Mouse (Mus musculus) neural tube, embryonic 15.5 days (tissue): ENCODE measurements around the gene Aurkb. TPM values are rescaled to one million over a fixed set of nuclear protein-coding genes. Genes with fewer than 3 reads are reported as not detected.

Experiments
- ATAC-seq: fragments of 200-750 bp; cut with Nextera tagmentation; 2 replicates; pipeline ENCODE4 v1.8.0; 2017; ENCODE audit warnings: mild to moderate bottlenecking, moderate TSS enrichment, moderate library complexity; ENCODE audit not compliant: low FRiP score
- H3K27ac ChIP-seq: fragments of 300-500 bp; sonication (generic); replicated peaks from 2 replicates; pipeline ENCODE4 v1.5.1; 2015; ENCODE audit warnings: mild to moderate bottlenecking, inconsistent platforms
- H3K27me3 ChIP-seq: fragments of 300-500 bp; sonication (generic); replicated peaks from 2 replicates; pipeline ENCODE4 v1.6.1; 2015; ENCODE audit warnings: inconsistent platforms
- H3K36me3 ChIP-seq: fragments of 300-500 bp; sonication (generic); 2 replicates; pipeline ENCODE4 v1.6.1; 2015; ENCODE audit warnings: inconsistent platforms
- H3K4me1 ChIP-seq: fragments of 300-500 bp; sonication (generic); 2 replicates; pipeline ENCODE4 v1.6.1; 2015; ENCODE audit warnings: inconsistent platforms
- H3K4me2 ChIP-seq: fragments of 300-500 bp; sonication (generic); 2 replicates; pipeline ENCODE4 v1.6.1; 2015; ENCODE audit warnings: inconsistent platforms, mild to moderate bottlenecking, moderate library complexity
- H3K4me3 ChIP-seq: fragments of 300-500 bp; sonication (generic); replicated peaks from 2 replicates; pipeline ENCODE4 v1.5.1; 2015; ENCODE audit warnings: mild to moderate bottlenecking, inconsistent platforms
- H3K9ac ChIP-seq: fragments of 300-500 bp; sonication (generic); replicated peaks from 2 replicates; pipeline ENCODE4 v1.6.1; 2015; ENCODE audit warnings: mild to moderate bottlenecking, inconsistent platforms
- H3K9me3 ChIP-seq: fragments of 300-500 bp; sonication (generic); replicated peaks from 2 replicates; pipeline ENCODE4 v1.6.1; 2016; ENCODE audit warnings: inconsistent platforms
- WGBS: fragments of 180-500 bp; shearing (Covaris S2); methylation state at CpG from one replicate; pipeline ENCODE4 v1.1.7; 2015; ENCODE audit warnings: mixed read lengths; 5-methylcytosine and 5-hydroxymethylcytosine counted together
- polyA plus RNA-seq: library from polyadenylated mRNA; unstranded; fragments of >200 nt; fragmentation: Nextera tagmentation; extraction: Ambion mirVana; gene quantifications from 2 replicates; pipeline ENCODE4 v1.2.1, GENCODE M21; 2015

The Aurkb gene
- polyA plus RNA-seq, 1 experiment from 2014 or later: 15.6 TPM

- Histone ChIP-seq H3K4me3 (no peak overlapping the region), H3K9ac (no peak overlapping the region), H3K4me1 (peaks cover 39% of the 10 kb centered on the region), H3K36me3 (no peaks in the 10 kb centered on the region), H3K27ac (no peak overlapping the region), H3K27me3 (no peaks in the 10 kb centered on the region), H3K9me3 (no peaks in the 10 kb centered on the region), H3K4me2 (no peak overlapping the region)
- ATAC-seq: no peak
- WGBS: 50% methylated on average over 9 of the region's 9 CpGs
These were observed 30.5 kb downstream of the Aurkb start for GRCm38 (mm10) chr11:69075764-69076479.

- no peak for ATAC-seq
- no peaks in the 10 kb centered on the region for H3K27me3 ChIP-seq
- H3K9ac ChIP-seq: no peak overlapping the region
- 66% methylated on average over 5 of the region's 5 CpGs for whole genome bisulfite sequencing
- no peak overlapping the region for H3K4me3 ChIP-seq
- H3K4me2 ChIP-seq: no peak overlapping the region
- H3K9me3 ChIP-seq: no peaks in the 10 kb centered on the region
- H3K36me3 ChIP-seq: no peaks in the 10 kb centered on the region
- H3K27ac ChIP-seq: no peak overlapping the region
- peaks cover 32% of the 10 kb centered on the region for H3K4me1 ChIP-seq
These were observed 31.1 kb downstream of the Aurkb start for GRCm38 (mm10) chr11:69076572-69076971.

- Histone ChIP-seq H3K36me3 (no peaks in the 10 kb centered on the region), H3K4me2 (no peak overlapping the region), H3K27me3 (no peaks in the 10 kb centered on the region), H3K4me3 (no peak overlapping the region), H3K9ac (no peak overlapping the region), H3K9me3 (no peaks in the 10 kb centered on the region), H3K27ac (no peak overlapping the region), H3K4me1 (peaks cover 25% of the 10 kb centered on the region)
- 82% methylated on average over 9 of the region's 9 CpGs for WGBS
- no peak for ATAC-seq
These were observed 31.9 kb downstream of the Aurkb start for GRCm38 (mm10) chr11:69077316-69077715.

- no peaks in the 10 kb centered on the region for H3K9me3 ChIP-seq
- no peak overlapping the region for H3K4me3 ChIP-seq
- no peak for ATAC-seq
- peaks cover 20% of the 10 kb centered on the region for H3K4me1 ChIP-seq
- H3K9ac ChIP-seq: no peak overlapping the region
- no peaks in the 10 kb centered on the region for H3K27me3 ChIP-seq
- 81% methylated on average over 6 of the region's 6 CpGs for WGBS
- H3K27ac ChIP-seq: no peak overlapping the region
- no peaks in the 10 kb centered on the region for H3K36me3 ChIP-seq
- no peak overlapping the region for H3K4me2 ChIP-seq
These were observed 32.6 kb downstream of the Aurkb start for GRCm38 (mm10) chr11:69078041-69078440.

- Histone ChIP-seq H3K9me3 (no peaks in the 10 kb centered on the region), H3K4me3 (no peak overlapping the region), H3K27ac (0 out of 2 replicates have a peak overlapping the region, but pooled peaks have one; percentile 9), H3K4me2 (no peak overlapping the region), H3K27me3 (no peaks in the 10 kb centered on the region), H3K4me1 (peaks cover 14% of the 10 kb centered on the region), H3K9ac (no peak overlapping the region), H3K36me3 (no peaks in the 10 kb centered on the region)
- 70% methylated on average over 5 of the region's 5 CpGs for WGBS
- ATAC-seq: no peak
These were observed 33.5 kb downstream of the Aurkb start for GRCm38 (mm10) chr11:69078805-69079438.

- Histone ChIP-seq H3K4me1 (peaks cover 3% of the 10 kb centered on the region; the same call in 1 of the 2 replicates), H3K4me2 (no peak overlapping the region), H3K4me3 (no peak overlapping the region), H3K9ac (no peak overlapping the region), H3K9me3 (no peaks in the 10 kb centered on the region), H3K27ac (no peak overlapping the region), H3K27me3 (no peaks in the 10 kb centered on the region), H3K36me3 (no peaks in the 10 kb centered on the region)
- ATAC-seq: no peak
- whole genome bisulfite sequencing: 75% methylated on average over 15 of the region's 15 CpGs
These were observed 34.8 kb downstream of the Aurkb start for GRCm38 (mm10) chr11:69080102-69080854.

- Histone ChIP-seq H3K4me3 (no peak overlapping the region), H3K4me1 (peaks cover 3% of the 10 kb centered on the region; the same call in 1 of the 2 replicates), H3K4me2 (no peak overlapping the region), H3K9me3 (no peaks in the 10 kb centered on the region), H3K27ac (no peak overlapping the region), H3K27me3 (no peaks in the 10 kb centered on the region), H3K36me3 (no peaks in the 10 kb centered on the region), H3K9ac (no peak overlapping the region)
- no peak for ATAC-seq
- WGBS: 91% methylated on average over 8 of the region's 8 CpGs
These were observed 35.4 kb downstream of the Aurkb start for GRCm38 (mm10) chr11:69080855-69081222.

- Histone ChIP-seq H3K4me2 (no peak overlapping the region), H3K4me3 (no peak overlapping the region), H3K4me1 (peaks cover 2% of the 10 kb centered on the region; the same call in 1 of the 2 replicates), H3K27me3 (no peaks in the 10 kb centered on the region), H3K36me3 (no peaks in the 10 kb centered on the region), H3K9me3 (no peaks in the 10 kb centered on the region), H3K27ac (no peak overlapping the region), H3K9ac (no peak overlapping the region)
- WGBS: 84% methylated on average over 7 of the region's 7 CpGs
- ATAC-seq: no peak
These were observed 36.2 kb downstream of the Aurkb start for GRCm38 (mm10) chr11:69081613-69082012.

GRCm38 (mm10) chr11:69085608-69086007, 40.2 kb downstream of the Aurkb start:
- H3K27ac ChIP-seq: no peak overlapping the region
- no peak overlapping the region for H3K4me3 ChIP-seq
- no peak overlapping the region for H3K9ac ChIP-seq
- H3K9me3 ChIP-seq: no peaks in the 10 kb centered on the region
- H3K4me2 ChIP-seq: no peak overlapping the region
- peaks cover 8% of the 10 kb centered on the region; the same call in 1 of the 2 replicates for H3K36me3 ChIP-seq
- no peaks in the 10 kb centered on the region for H3K27me3 ChIP-seq
- ATAC-seq: no peak
- peaks cover 27% of the 10 kb centered on the region for H3K4me1 ChIP-seq
- WGBS: 66% methylated on average over 6 of the region's 6 CpGs

GRCm38 (mm10) chr11:69086390-69086789, 40.9 kb downstream of the Aurkb start:
- no peak for ATAC-seq
- H3K27ac ChIP-seq: no peak overlapping the region
- no peaks in the 10 kb centered on the region for H3K27me3 ChIP-seq
- H3K9me3 ChIP-seq: no peaks in the 10 kb centered on the region
- peaks cover 35% of the 10 kb centered on the region for H3K4me1 ChIP-seq
- no peak overlapping the region for H3K4me2 ChIP-seq
- H3K4me3 ChIP-seq: no peak overlapping the region
- H3K36me3 ChIP-seq: peaks cover 16% of the 10 kb centered on the region; the same call in 1 of the 2 replicates
- no peak overlapping the region for H3K9ac ChIP-seq
- WGBS: 72% methylated on average over 6 of the region's 6 CpGs

- Histone ChIP-seq H3K9me3 (no peaks in the 10 kb centered on the region), H3K27me3 (no peaks in the 10 kb centered on the region), H3K4me2 (no peak overlapping the region), H3K9ac (no peak overlapping the region; the same call in 1 of the 2 replicates), H3K36me3 (peaks cover 21% of the 10 kb centered on the region), H3K4me3 (no peak overlapping the region), H3K27ac (peak overlapping the region; percentile 95; the same call in 1 of the 2 replicates), H3K4me1 (peaks cover 42% of the 10 kb centered on the region)
- no peak for ATAC-seq
- 32% methylated on average over 4 of the region's 4 CpGs for WGBS
These were observed 41.6 kb downstream of the Aurkb start for GRCm38 (mm10) chr11:69087082-69087481.
